10 mouse cellular contexts compared by ENCODE assay signal in genomic region chr10:70496938-70497337, GRCm38 (mm10). TPM values are rescaled to one million over a fixed set of nuclear protein-coding genes. Genes with fewer than 3 reads are reported as not detected.
DNase-seq lines count a peak whose midpoint lies in the region; ATAC-seq lines count a peak whose summit lies in the region.
"Had no signal": no experiment of that assay in that cellular context is flagged by ENCODE, and none has a peak within 500 bp of the region (broad histone marks: within the 10 kb centered on the region; RNA-seq: fewer than 3 reads in every experiment).

No protein-coding gene starts in this region.

- no peaks in the 10 kb centered on the region for H3K27me3 ChIP-seq in hindbrain, embryonic 14.5 days (ENCODE audit: control insufficient read depth, insufficient read depth, low read length)
- H3K27me3 ChIP-seq in hindbrain, embryonic 12.5 days = no peaks in the 10 kb centered on the region
- H3K27me3 ChIP-seq in limb, embryonic 15.5 days = no peaks in the 10 kb centered on the region
- H3K27me3 ChIP-seq: CH12.LX; forebrain, embryonic 15.5 days had no signal

- H3K4me2 ChIP-seq in hindbrain, embryonic 14.5 days (replicated peaks) = no peak overlapping the region
- no peak overlapping the region for H3K4me2 ChIP-seq in hindbrain, embryonic 12.5 days (replicated peaks)
- H3K4me2 ChIP-seq in limb, embryonic 15.5 days = no peak overlapping the region
- H3K4me2 ChIP-seq: forebrain, embryonic 15.5 days had no signal

- ATAC-seq in hindbrain, embryonic 14.5 days (ENCODE audit: low FRiP score) = 0 out of 2 replicates have a peak, but pooled peaks have one; percentile 54
- no peak for ATAC-seq in hindbrain, embryonic 12.5 days (ENCODE audit: low FRiP score)
- 0 out of 2 replicates have a peak, but pooled peaks have one; percentile 52 for ATAC-seq in limb, embryonic 15.5 days (ENCODE audit: insufficient number of reproducible peaks, low FRiP score, low TSS enrichment, low read depth)
- ATAC-seq: forebrain, embryonic 15.5 days had no signal

- H3K4me3 ChIP-seq in hindbrain, embryonic 14.5 days (replicated peaks; ENCODE audit: low read length) = no peak overlapping the region
- H3K4me3 ChIP-seq in hindbrain, embryonic 12.5 days = no peak overlapping the region
- no peak overlapping the region for H3K4me3 ChIP-seq in limb, embryonic 15.5 days
- H3K4me3 ChIP-seq: forebrain, embryonic 15.5 days had no signal

- H3K9me3 ChIP-seq in hindbrain, embryonic 14.5 days (ENCODE audit: control insufficient read depth, low read length) = no peaks in the 10 kb centered on the region
- no peaks in the 10 kb centered on the region for H3K9me3 ChIP-seq in hindbrain, embryonic 12.5 days (replicated peaks)
- no peaks in the 10 kb centered on the region for H3K9me3 ChIP-seq in limb, embryonic 15.5 days
- H3K9me3 ChIP-seq: forebrain, embryonic 15.5 days had no signal

- DNase-seq in hindbrain, embryonic 14.5 days (ENCODE audit: low spot score) = no peak
- peak; percentile 76 for DNase-seq in Muller cell, postnatal 12 days (ENCODE audit: inconsistent ontology term)
- peak; percentile 37 for DNase-seq in gastrocnemius, postnatal 10 days
- DNase-seq in testis, postnatal 14 days (ENCODE audit: low spot score) = no peak
- no peak for DNase-seq in embryo, embryonic 10 days (ENCODE audit: low spot score)
- no peak for DNase-seq in right cerebral cortex, postnatal 10 days (ENCODE audit: low spot score in 2 of 2)

- H3K36me3 ChIP-seq in hindbrain, embryonic 14.5 days (replicated peaks; ENCODE audit: control insufficient read depth, insufficient read depth) = peaks cover 1% of the 10 kb centered on the region; the same call in 1 of the 2 replicates
- H3K36me3 ChIP-seq in hindbrain, embryonic 12.5 days = no peaks in the 10 kb centered on the region
- H3K36me3 ChIP-seq in limb, embryonic 15.5 days = no peaks in the 10 kb centered on the region

- peak overlapping the region; percentile 49; the same call in 1 of the 2 replicates for H3K27ac ChIP-seq in hindbrain, embryonic 14.5 days
- H3K27ac ChIP-seq in hindbrain, embryonic 12.5 days = no peak overlapping the region
- H3K27ac ChIP-seq in limb, embryonic 15.5 days = no peak overlapping the region
- H3K27ac ChIP-seq: forebrain, embryonic 15.5 days had no signal

- peaks cover 15% of the 10 kb centered on the region for H3K4me1 ChIP-seq in hindbrain, embryonic 14.5 days (replicated peaks; ENCODE audit: control insufficient read depth, insufficient read depth, low read length)
- H3K4me1 ChIP-seq in hindbrain, embryonic 12.5 days = peaks cover 9% of the 10 kb centered on the region; the same call in 1 of the 2 replicates
- H3K4me1 ChIP-seq in limb, embryonic 15.5 days = peaks cover 14% of the 10 kb centered on the region

- H3K9ac ChIP-seq in hindbrain, embryonic 14.5 days = no peak overlapping the region
- no peak overlapping the region for H3K9ac ChIP-seq in hindbrain, embryonic 12.5 days
- no peak overlapping the region for H3K9ac ChIP-seq in limb, embryonic 15.5 days
- H3K9ac ChIP-seq: forebrain, embryonic 15.5 days had no signal

RNA-seq across cellular contexts. Expression of gene Fam13c, which starts 56.7 kb away (rescaled TPM):
- polyA plus RNA-seq in hindbrain, embryonic 14.5 days (2014; fragmentation: Nextera tagmentation; extraction: Ambion mirVana) = 24.5 and 28.2 TPM in 2 replicates
- 22.1 and 23.7 TPM in 2 replicates for polyA plus RNA-seq in hindbrain, embryonic 12.5 days (2016; fragmentation: Nextera tagmentation; extraction: Ambion mirVana)
- total RNA-seq in gastrocnemius, postnatal 10 days (2021) = 1 to 10 TPM; 6.2 to 7.8 TPM
- polyA plus RNA-seq in limb, embryonic 15.5 days (2015; fragmentation: Nextera tagmentation; extraction: Ambion mirVana) = 10.6 TPM in 2 replicates
- total RNA-seq: CH12.LX had no signal

Comparison
In these comparisons a context has a peak if more than half of its experiments do, and no peak if none do; other contexts are left out.
1. DNase-seq: peak in Muller cell, postnatal 12 days (single experiment) and gastrocnemius, postnatal 10 days (single experiment); none in hindbrain, embryonic 14.5 days (single experiment), testis, postnatal 14 days (single experiment), embryo, embryonic 10 days (single experiment) and right cerebral cortex, postnatal 10 days (0 of 2).